Mouse (Mus musculus) MEL (cell line): ENCODE data around the gene Olfr449. TPM values are rescaled to one million over a fixed set of nuclear protein-coding genes. Genes with fewer than 3 reads are reported as not detected.

Source experiments
- DNase-seq: peaks from one replicate; pipeline ENCODE4 v3.0.0; 2011; ENCODE audit warnings: low read depth, low spot score
- H3K27ac ChIP-seq: 2 replicates; pipeline ENCODE4 v1.5.1; 2012; ENCODE audit warnings: low read depth, mild to moderate bottlenecking, control low read depth, low read length, moderate library complexity; ENCODE audit not compliant: control insufficient read depth
- H3K27me3 ChIP-seq, 2 experiments: fragments of 150-350 bp in 1 of 2; sonication (generic) in 1 of 2; 2 replicates each; pipeline ENCODE4 v1.6.1; 2012; ENCODE audit warnings: low read length in 2 of 2, mild to moderate bottlenecking in 2 of 2, improper control_type of control experiment in 1 of 2, moderate library complexity in 1 of 2; ENCODE audit not compliant: insufficient read depth in 2 of 2, control insufficient read depth in 1 of 2
- H3K36me3 ChIP-seq, 2 experiments: 2 replicates each; pipeline ENCODE4 v1.6.1; 2012 to 2014; ENCODE audit warnings: low read length in 2 of 2, improper control_type of control experiment in 1 of 2, inconsistent platforms in 1 of 2, mild to moderate bottlenecking in 1 of 2; ENCODE audit not compliant: insufficient read depth in 2 of 2, control insufficient read depth in 1 of 2
- H3K4me1 ChIP-seq, 2 experiments: fragments of 150-350 bp in 1 of 2; sonication (generic) in 1 of 2; 2 replicates each; pipeline ENCODE4 v1.6.1; 2012; ENCODE audit warnings: low read length in 2 of 2, improper control_type of control experiment in 1 of 2, mild to moderate bottlenecking in 1 of 2; ENCODE audit not compliant: insufficient read depth in 2 of 2, control insufficient read depth in 1 of 2
- H3K4me3 ChIP-seq, 2 experiments: fragments of 150-350 bp in 1 of 2; sonication (generic) in 1 of 2; 2 replicates each; pipeline ENCODE4 v1.5.1; 2012; ENCODE audit warnings: low read depth in 2 of 2, low read length in 2 of 2, mild to moderate bottlenecking in 2 of 2, moderate library complexity in 2 of 2, control low read depth in 1 of 2, improper control_type of control experiment in 1 of 2; ENCODE audit not compliant: control insufficient read depth in 1 of 2, insufficient read depth in 1 of 2
- H3K79me2 ChIP-seq: 2 replicates; pipeline ENCODE4 v1.6.1; 2012; ENCODE audit warnings: mild to moderate bottlenecking, low read length, moderate library complexity; ENCODE audit not compliant: control insufficient read depth, poor library complexity, insufficient read depth
- H3K9ac ChIP-seq: 2 replicates; pipeline ENCODE4 v1.6.1; 2012; ENCODE audit warnings: low read depth, mild to moderate bottlenecking, control low read depth, low read length, moderate library complexity; ENCODE audit not compliant: control insufficient read depth, poor library complexity, severe bottlenecking
- H3K9me3 ChIP-seq: fragments of 150-350 bp; sonication (generic); replicated peaks from 2 replicates; pipeline ENCODE4 v1.6.1; 2012; ENCODE audit warnings: mild to moderate bottlenecking, low read length, improper control_type of control experiment, moderate library complexity; ENCODE audit not compliant: insufficient read depth
- BHLHE40 ChIP-seq: IDR thresholded peaks from 2 replicates; pipeline ENCODE4 v1.6.1; 2012; ENCODE audit warnings: low read depth, mild to moderate bottlenecking, inconsistent platforms, low read length, improper control_type of control experiment, borderline replicate concordance
- CHD2 ChIP-seq: IDR thresholded peaks from 2 replicates; pipeline ENCODE4 v1.6.1; 2011; ENCODE audit warnings: low read length, improper control_type of control experiment
- CTCF ChIP-seq, 3 experiments: IDR thresholded peaks in 2 of 3; conservative IDR thresholded peaks in 1 of 3; 2 replicates each; pipeline ENCODE4 v1.5.1; 2011 to 2012; ENCODE audit warnings: low read length in 3 of 3, low read depth in 2 of 3, mild to moderate bottlenecking in 2 of 3, improper control_type of control experiment in 1 of 3, inconsistent platforms in 1 of 3, mixed read lengths in 1 of 3, moderate library complexity in 1 of 3; ENCODE audit not compliant: control insufficient read depth in 1 of 3, insufficient read depth in 1 of 3, poor library complexity in 1 of 3, severe bottlenecking in 1 of 3
- ELF1 ChIP-seq: IDR thresholded peaks from 2 replicates; pipeline ENCODE4 v1.6.1; 2014; ENCODE audit warnings: low read depth, mild to moderate bottlenecking, inconsistent platforms, low read length, improper control_type of control experiment, moderate library complexity
- GATA1 ChIP-seq: IDR thresholded peaks from 2 replicates; pipeline ENCODE4 v1.6.1; 2011; ENCODE audit warnings: low read depth, low read length, improper control_type of control experiment
- MEF2A ChIP-seq: IDR thresholded peaks from 2 replicates; pipeline ENCODE4 v1.6.1; 2014; ENCODE audit warnings: low read depth, mild to moderate bottlenecking, inconsistent platforms, low read length, improper control_type of control experiment; ENCODE audit not compliant: poor library complexity, insufficient replicate concordance, severe bottlenecking; ENCODE audit errors: extremely low read depth
- MYB ChIP-seq: IDR thresholded peaks from 2 replicates; pipeline ENCODE4 v1.6.1; 2011; ENCODE audit warnings: mild to moderate bottlenecking, low read depth, low read length, improper control_type of control experiment
- NELFE ChIP-seq: IDR thresholded peaks from 2 replicates; pipeline ENCODE4 v1.6.1; 2011; ENCODE audit warnings: low read depth, low read length, improper control_type of control experiment
- NRF1 ChIP-seq: IDR thresholded peaks from 2 replicates; pipeline ENCODE4 v1.6.1; 2014; ENCODE audit warnings: low read depth, mild to moderate bottlenecking, inconsistent platforms, low read length, improper control_type of control experiment, moderate library complexity; ENCODE audit not compliant: poor library complexity, insufficient read depth, severe bottlenecking
- POLR2A ChIP-seq, 2 experiments: IDR thresholded peaks; 2 replicates each; pipeline ENCODE4 v1.6.1; 2011 to 2012; ENCODE audit warnings: low read length in 2 of 2, mild to moderate bottlenecking in 2 of 2, control low read depth in 1 of 2, improper control_type of control experiment in 1 of 2, low read depth in 1 of 2, moderate library complexity in 1 of 2; ENCODE audit not compliant: control insufficient read depth in 1 of 2, insufficient read depth in 1 of 2, poor library complexity in 1 of 2
- POLR2AphosphoS5 ChIP-seq: IDR thresholded peaks from 2 replicates; pipeline ENCODE4 v1.6.1; 2012; ENCODE audit warnings: low read depth, borderline replicate concordance, mild to moderate bottlenecking, inconsistent platforms, low read length, moderate library complexity, mixed read lengths
- RAD21 ChIP-seq: IDR thresholded peaks from 2 replicates; pipeline ENCODE4 v1.6.1; 2011; ENCODE audit warnings: mild to moderate bottlenecking, low read depth, low read length, improper control_type of control experiment
- RCOR1 ChIP-seq: IDR thresholded peaks from 2 replicates; pipeline ENCODE4 v1.6.1; 2012; ENCODE audit warnings: low read depth, mild to moderate bottlenecking, inconsistent platforms, low read length, improper control_type of control experiment
- TCF12 ChIP-seq: IDR thresholded peaks from 2 replicates; pipeline ENCODE4 v1.6.1; 2014; ENCODE audit warnings: low read depth, mild to moderate bottlenecking, inconsistent platforms, low read length, improper control_type of control experiment, moderate library complexity
- USF1 ChIP-seq: IDR thresholded peaks from 2 replicates; pipeline ENCODE4 v1.6.1; 2014; ENCODE audit warnings: low read depth, mild to moderate bottlenecking, inconsistent platforms, low read length, improper control_type of control experiment, moderate library complexity
- ZC3H11A ChIP-seq: IDR thresholded peaks from 2 replicates; pipeline ENCODE4 v1.6.1; 2012; ENCODE audit warnings: low read depth, mild to moderate bottlenecking, inconsistent platforms, low read length, improper control_type of control experiment
- polyA plus RNA-seq, 2 experiments: library from polyadenylated mRNA; stranded (reverse) in 1 of 2; unstranded in 1 of 2; fragments of >175 nt in 1 of 2; fragments of >200 nt in 1 of 2; gene quantifications; 2 replicates each; pipeline versions ENCODE4 v1.2.1 to v1.2.4; 2012; ENCODE audit warnings: low replicate concordance in 2 of 2, low read depth in 1 of 2; ENCODE audit not compliant: insufficient read length in 2 of 2, insufficient read depth in 1 of 2, missing spikeins in 1 of 2
- total RNA-seq: library from RNA; depleted of rRNA; stranded (reverse); fragments of 300-350 nt; gene quantifications from 2 replicates; pipeline ENCODE4 v1.2.3, GENCODE M21; 2012

The Olfr449 gene
- total and polyA plus RNA-seq, 3 experiments: not detected

- H3K9ac ChIP-seq: no peak overlapping the region
- no peaks in the 10 kb centered on the region for H3K27me3 ChIP-seq
- H3K4me3 ChIP-seq: no peak overlapping the region
- TF ChIP-seq RAD21 (no peak), ZC3H11A (no peak), GATA1 (no peak), CTCF (IDR thresholded peaks at IDR 0.05 in 2 of 3, conservative IDR thresholded peaks at IDR 0.05 in 1 of 3; ENCODE audit: control insufficient read depth in 1 of 3, insufficient read depth in 1 of 3, low read depth in 2 of 3, low read length in 3 of 3, poor library complexity in 1 of 3, severe bottlenecking in 1 of 3) (no peak), NELFE (no peak), POLR2A (IDR thresholded peaks at IDR 0.05; ENCODE audit: control insufficient read depth in 1 of 2, insufficient read depth in 1 of 2, low read depth in 1 of 2, low read length in 2 of 2, poor library complexity in 1 of 2) (no peak), BHLHE40 (no peak), MEF2A (no peak), NRF1 (no peak), ELF1 (no peak), RCOR1 (no peak), USF1 (no peak), MYB (no peak)
- DNase-seq: no peak
- no peaks in the 10 kb centered on the region for H3K4me1 ChIP-seq
- H3K36me3 ChIP-seq: no peaks in the 10 kb centered on the region
- H3K79me2 ChIP-seq: no peaks in the 10 kb centered on the region
- H3K27ac ChIP-seq: no peak overlapping the region
- H3K9me3 ChIP-seq: no peaks in the 10 kb centered on the region
Measured at GRCm38 (mm10) chr6:42794982-42795381, 39.2 kb upstream of the Olfr449 start.

GRCm38 (mm10) chr6:42811639-42812038, 22.5 kb upstream of the Olfr449 start, which contains the start of gene Olfr450:
Olfr450 (plus strand) TSS chr6:42811939.
- Histone ChIP-seq H3K4me1 (no peaks in the 10 kb centered on the region), H3K9ac (no peak within 1 kb of the TSS), H3K79me2 (no peaks in the 10 kb centered on the region), H3K4me3 (no peak within 1 kb of the TSS), H3K27me3 (no peaks in the 10 kb centered on the region), H3K9me3 (no peaks in the 10 kb centered on the region), H3K36me3 (no peaks in the 10 kb centered on the region), H3K27ac (no peak within 1 kb of the TSS)
- no peak for DNase-seq
- no peak for TF ChIP-seq POLR2AphosphoS5
- no peak for TF ChIP-seq NELFE
- TF ChIP-seq TCF12: no peak
- TF ChIP-seq POLR2A (IDR thresholded peaks at IDR 0.05; ENCODE audit: control insufficient read depth in 1 of 2, insufficient read depth in 1 of 2, low read depth in 1 of 2, low read length in 2 of 2, poor library complexity in 1 of 2): no peak
- no peak for TF ChIP-seq CHD2
- TF ChIP-seq USF1: no peak
